Mouse (Mus musculus): ENCODE measurements around the gene 1700008O03Rik. TPM values are rescaled to one million over a fixed set of nuclear protein-coding genes. Genes with fewer than 3 reads are reported as not detected.

The 1700008O03Rik gene
- total and polyA plus RNA-seq, 3 experiments, result 0.12 to 0.25 (median 0.21) TPM

DNA sequence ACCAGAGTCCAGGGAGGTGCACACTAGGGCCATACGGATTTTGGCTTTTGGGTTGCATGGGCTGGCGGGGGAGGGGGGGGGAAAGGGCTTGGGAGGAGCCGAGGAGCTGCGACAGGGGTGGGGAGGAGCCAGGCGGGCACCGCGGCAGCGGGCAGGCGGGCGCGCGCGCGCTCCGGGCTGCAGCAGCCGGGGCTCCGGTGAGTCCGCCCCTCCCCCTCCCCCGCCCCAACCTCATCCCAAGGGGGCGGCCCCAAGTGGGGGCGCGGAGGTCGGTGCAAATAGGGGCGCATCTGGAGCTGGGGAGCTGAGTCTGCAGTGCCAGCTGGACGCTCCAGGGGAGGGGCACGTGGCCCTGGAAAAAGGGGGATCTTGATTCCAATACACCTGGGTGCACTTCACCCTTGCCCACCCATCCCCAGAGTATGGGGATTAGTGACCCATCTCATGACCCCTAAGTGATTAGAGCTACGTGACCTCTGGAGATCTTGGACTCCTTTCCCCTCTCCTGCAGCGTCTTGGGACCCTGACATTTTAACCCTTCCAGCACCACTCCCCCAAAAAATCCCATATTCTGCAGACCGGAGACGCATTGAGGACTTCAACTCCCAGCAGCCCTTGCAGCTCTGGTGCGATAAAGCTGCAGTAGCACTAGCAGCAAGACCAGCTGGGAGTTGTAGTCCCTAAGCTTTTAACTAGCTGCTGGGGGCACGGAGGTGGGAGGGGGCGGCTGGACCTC lies 1.5 kb downstream of the 1700008O03Rik start, which contains the start of gene Syt3:
TSS of gene Syt3 (plus strand) at position 123 of the 736 bp plus-strand sequence.
- intact Hi-C loops (cut with DNase I), result no loop called here
- under 1% methylated on average over 26 of the region's 33 CpGs for WGBS
- peak; percentile 69 to 71 for DNase-seq
- no peak within 1 kb of the TSS; the same call in 1 of the 2 replicates for H3K27ac ChIP-seq
- TF ChIP-seq POLR2A (IDR thresholded peaks at IDR 0.05; ENCODE audit: insufficient read depth, low read depth, low read length) (no peak), EP300 (IDR thresholded peaks at IDR 0.05; ENCODE audit: insufficient read depth, low read depth, low read length) (no peak), CTCF (IDR thresholded peaks at IDR 0.05) (no peak)
- peak within 1 kb of the TSS; percentile 66 for H3K9ac ChIP-seq (ENCODE audit: low read depth, low read length)
- H3K79me2 ChIP-seq (replicated peaks; ENCODE audit: control insufficient read depth, insufficient read depth, low read length), result no peaks in the 10 kb centered on the region
- no peaks in the 10 kb centered on the region for H3K4me1 ChIP-seq (ENCODE audit: control insufficient read depth, insufficient read depth, low read length)
- H3K4me3 ChIP-seq, result peak within 1 kb of the TSS; percentile 61
- H3K36me3 ChIP-seq (ENCODE audit: control insufficient read depth, insufficient read depth, low read length), result no peaks in the 10 kb centered on the region
- H3K27me3 ChIP-seq (ENCODE audit: control insufficient read depth, insufficient read depth, low read length), result no peaks in the 10 kb centered on the region

DNA sequence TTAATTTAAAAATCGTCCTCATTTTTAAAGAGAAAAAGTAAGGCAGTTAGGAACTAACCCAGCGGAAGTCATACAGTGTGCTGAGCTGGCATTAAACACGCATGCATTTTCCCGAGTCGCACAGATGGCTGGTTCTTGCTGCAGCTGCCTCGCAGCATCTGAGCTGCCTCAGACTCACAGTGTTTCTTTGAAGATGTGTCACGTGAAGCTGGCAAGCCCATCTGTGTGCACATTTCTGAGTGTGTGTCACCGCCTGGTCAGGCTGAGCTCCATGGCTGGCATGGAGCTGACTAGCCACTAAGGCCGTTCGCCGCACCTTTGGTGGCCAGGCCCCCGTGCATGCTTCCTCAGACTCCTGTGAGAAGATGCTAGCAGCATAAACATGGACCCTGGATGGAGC lies 3.1 kb downstream of the 1700008O03Rik start:
- no peak overlapping the region for H3K9ac ChIP-seq (ENCODE audit: low read depth, low read length)
- 70% methylated on average over 12 of the region's 12 CpGs for WGBS
- intact Hi-C loops (cut with DNase I), result no loop called here
- DNase-seq, result no peak
- H3K79me2 ChIP-seq (replicated peaks; ENCODE audit: control insufficient read depth, insufficient read depth, low read length), result no peaks in the 10 kb centered on the region
- H3K4me1 ChIP-seq (ENCODE audit: control insufficient read depth, insufficient read depth, low read length), result no peaks in the 10 kb centered on the region
- TF ChIP-seq CTCF (IDR thresholded peaks at IDR 0.05) (no peak), EP300 (IDR thresholded peaks at IDR 0.05; ENCODE audit: insufficient read depth, low read depth, low read length) (no peak), POLR2A (IDR thresholded peaks at IDR 0.05; ENCODE audit: insufficient read depth, low read depth, low read length) (no peak)
- no peak overlapping the region for H3K27ac ChIP-seq
- H3K36me3 ChIP-seq (ENCODE audit: control insufficient read depth, insufficient read depth, low read length), result no peaks in the 10 kb centered on the region
- H3K4me3 ChIP-seq, result no peak overlapping the region
- no peaks in the 10 kb centered on the region for H3K27me3 ChIP-seq (ENCODE audit: control insufficient read depth, insufficient read depth, low read length)

DNA sequence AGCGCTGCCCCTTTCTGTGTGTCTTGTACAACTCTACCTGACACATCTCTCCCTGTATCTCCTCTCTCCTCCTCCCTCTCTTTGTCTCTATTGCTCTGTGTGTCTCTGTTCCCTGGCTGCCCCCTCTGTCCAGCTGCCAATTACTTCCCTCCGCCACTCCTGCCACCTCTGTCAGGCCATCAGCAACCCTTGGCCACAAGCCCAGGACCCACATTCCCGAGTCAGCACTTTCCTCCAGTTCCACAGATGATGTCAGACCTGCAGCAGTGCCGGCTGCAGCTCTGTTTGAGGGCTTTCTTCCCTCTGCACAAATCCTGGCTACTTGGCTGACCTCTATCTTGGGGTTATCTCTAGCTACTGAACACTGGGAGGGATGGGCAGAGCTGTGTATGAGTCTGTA lies 7.3 kb downstream of the 1700008O03Rik start:
- no peak overlapping the region for H3K4me3 ChIP-seq
- intact Hi-C loops (cut with DNase I), result loop anchor here (10.0 kb wide), 2 partner anchors 437 to 703 kb away; partner anchors contain the start of genes Atf5, Ctu1, Il4i1 and Nup62
- 19% methylated on average over 4 of the region's 4 CpGs for WGBS
- H3K27me3 ChIP-seq (ENCODE audit: control insufficient read depth, insufficient read depth, low read length), result no peaks in the 10 kb centered on the region
- no peak overlapping the region for H3K9ac ChIP-seq (ENCODE audit: low read depth, low read length)
- H3K4me1 ChIP-seq (ENCODE audit: control insufficient read depth, insufficient read depth, low read length), result no peaks in the 10 kb centered on the region; the same call in 1 of the 2 replicates
- DNase-seq, result peak; percentile 63 to 72
- H3K79me2 ChIP-seq (replicated peaks; ENCODE audit: control insufficient read depth, insufficient read depth, low read length), result no peaks in the 10 kb centered on the region
- no peaks in the 10 kb centered on the region for H3K36me3 ChIP-seq (ENCODE audit: control insufficient read depth, insufficient read depth, low read length)
- TF ChIP-seq CTCF (IDR thresholded peaks at IDR 0.05) (no peak), POLR2A (IDR thresholded peaks at IDR 0.05; ENCODE audit: insufficient read depth, low read depth, low read length) (no peak), EP300 (IDR thresholded peaks at IDR 0.05; ENCODE audit: insufficient read depth, low read depth, low read length) (no peak)
- H3K27ac ChIP-seq, result no peak overlapping the region

DNA sequence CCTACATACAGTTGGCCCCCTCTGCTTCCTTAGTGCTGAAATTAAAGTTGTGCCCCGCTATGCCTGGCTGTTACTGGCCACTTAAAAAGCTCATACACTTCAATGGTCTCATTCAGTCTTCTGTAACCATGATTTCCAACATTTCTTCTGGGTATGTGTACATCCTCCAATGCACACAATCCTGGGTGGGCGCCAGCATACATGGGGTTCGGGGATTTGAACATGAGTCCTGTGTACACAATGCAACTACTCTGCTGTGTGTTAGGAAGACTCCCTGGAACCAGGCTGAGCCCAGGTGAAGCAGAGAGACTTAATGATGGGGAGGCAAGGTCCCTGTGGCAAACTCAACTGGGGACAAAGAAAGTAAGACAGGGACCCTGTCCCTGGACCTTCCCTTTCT lies 9.8 kb downstream of the 1700008O03Rik start:
- Histone ChIP-seq H3K27me3 (ENCODE audit: control insufficient read depth, insufficient read depth, low read length) (no peaks in the 10 kb centered on the region), H3K4me3 (no peak overlapping the region), H3K36me3 (ENCODE audit: control insufficient read depth, insufficient read depth, low read length) (no peaks in the 10 kb centered on the region), H3K9ac (ENCODE audit: low read depth, low read length) (no peak overlapping the region), H3K27ac (no peak overlapping the region), H3K79me2 (replicated peaks; ENCODE audit: control insufficient read depth, insufficient read depth, low read length) (no peaks in the 10 kb centered on the region), H3K4me1 (ENCODE audit: control insufficient read depth, insufficient read depth, low read length) (no peaks in the 10 kb centered on the region; the same call in 1 of the 2 replicates)
- DNase-seq, result no peak
- TF ChIP-seq POLR2A (IDR thresholded peaks at IDR 0.05; ENCODE audit: insufficient read depth, low read depth, low read length) (no peak), EP300 (IDR thresholded peaks at IDR 0.05; ENCODE audit: insufficient read depth, low read depth, low read length) (no peak), CTCF (IDR thresholded peaks at IDR 0.05) (no peak)
- intact Hi-C loops (cut with DNase I), result loop anchor here (2.0 to 10.0 kb wide), 3 partner anchors 91 to 701 kb away; partner anchors contain the start of genes Atf5, Ctu1, Il4i1 and Josd2
- 71% methylated on average over 3 of the region's 3 CpGs for WGBS

DNA sequence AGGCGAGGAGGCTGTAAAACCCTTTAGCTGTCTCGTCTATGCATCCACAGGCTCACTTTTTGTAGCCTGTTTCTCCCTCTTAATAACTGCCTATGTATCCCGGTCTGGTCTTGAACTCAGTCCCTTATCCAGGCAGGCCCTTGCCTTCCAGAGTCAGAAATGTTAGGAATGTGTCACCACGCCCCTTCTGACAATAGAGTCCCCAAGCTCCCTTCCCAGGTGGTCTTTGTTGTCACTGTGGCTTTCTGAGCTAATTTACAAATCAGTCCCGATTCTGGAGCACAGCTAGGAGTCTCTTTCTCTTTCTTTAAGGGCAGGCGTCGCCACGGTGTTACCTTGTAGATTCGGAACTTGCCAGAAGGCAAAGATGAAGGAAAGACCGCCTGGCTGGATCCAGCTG lies 10.4 kb downstream of the 1700008O03Rik start:
- no peaks in the 10 kb centered on the region for H3K27me3 ChIP-seq (ENCODE audit: control insufficient read depth, insufficient read depth, low read length)
- no peaks in the 10 kb centered on the region for H3K36me3 ChIP-seq (ENCODE audit: control insufficient read depth, insufficient read depth, low read length)
- intact Hi-C loops (cut with DNase I), result loop anchor here (2.0 to 10.0 kb wide), 3 partner anchors 92 to 700 kb away; partner anchors contain the start of genes Atf5, Ctu1, Il4i1 and Josd2
- 33% methylated on average over 10 of the region's 10 CpGs for WGBS
- H3K79me2 ChIP-seq (replicated peaks; ENCODE audit: control insufficient read depth, insufficient read depth, low read length), result no peaks in the 10 kb centered on the region
- TF ChIP-seq EP300 (IDR thresholded peaks at IDR 0.05; ENCODE audit: insufficient read depth, low read depth, low read length), result no peak
- no peak overlapping the region for H3K9ac ChIP-seq (ENCODE audit: low read depth, low read length)
- no peak overlapping the region for H3K27ac ChIP-seq
- DNase-seq, result no peak
- no peaks in the 10 kb centered on the region; the same call in 1 of the 2 replicates for H3K4me1 ChIP-seq (ENCODE audit: control insufficient read depth, insufficient read depth, low read length)
- H3K4me3 ChIP-seq, result no peak overlapping the region

DNA sequence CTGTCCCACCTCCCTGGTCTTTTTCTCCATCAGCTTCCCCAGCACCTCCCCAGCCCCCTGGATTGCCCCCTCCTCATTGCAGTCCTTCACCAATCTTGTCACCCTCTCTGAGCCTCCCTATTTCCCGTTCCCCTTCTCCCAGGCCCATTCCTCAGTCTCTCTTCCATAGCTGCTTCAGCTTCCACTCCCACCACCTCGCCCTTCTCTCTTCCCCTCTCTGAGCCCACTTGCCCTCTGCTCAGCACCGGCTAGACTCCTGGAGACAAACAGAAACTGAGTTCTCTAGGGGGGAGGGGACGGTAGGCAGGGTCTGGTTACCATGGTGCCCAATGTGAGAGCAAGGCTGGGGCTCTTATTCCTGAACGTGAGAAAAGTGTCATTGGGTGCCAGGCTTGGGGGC lies 10.9 kb downstream of the 1700008O03Rik start:
- H3K36me3 ChIP-seq (ENCODE audit: control insufficient read depth, insufficient read depth, low read length), result no peaks in the 10 kb centered on the region
- H3K27ac ChIP-seq, result no peak overlapping the region; the same call in 1 of the 2 replicates
- H3K9ac ChIP-seq (ENCODE audit: low read depth, low read length), result no peak overlapping the region
- H3K4me1 ChIP-seq (ENCODE audit: control insufficient read depth, insufficient read depth, low read length), result no peaks in the 10 kb centered on the region; the same call in 1 of the 2 replicates
- H3K79me2 ChIP-seq (replicated peaks; ENCODE audit: control insufficient read depth, insufficient read depth, low read length), result no peaks in the 10 kb centered on the region
- peak overlapping the region; percentile 58 for H3K4me3 ChIP-seq
- no peaks in the 10 kb centered on the region for H3K27me3 ChIP-seq (ENCODE audit: control insufficient read depth, insufficient read depth, low read length)
- WGBS, result 15% methylated on average over 5 of the region's 5 CpGs
- no peak for TF ChIP-seq EP300 (IDR thresholded peaks at IDR 0.05; ENCODE audit: insufficient read depth, low read depth, low read length)
- no peak for TF ChIP-seq POLR2A (IDR thresholded peaks at IDR 0.05; ENCODE audit: insufficient read depth, low read depth, low read length)
- TF ChIP-seq CTCF (IDR thresholded peaks at IDR 0.05), result no peak
- no peak for DNase-seq
- intact Hi-C loops (cut with DNase I), result loop anchor here (2.0 to 10.0 kb wide), 4 partner anchors 92 to 700 kb away; partner anchors contain the start of genes Atf5, Ctu1, Il4i1 and Josd2
